Mouse (Mus musculus): ENCODE results near the gene Mgea5.
"Not testable (repeated sequence)": the region's sequence is repeated elsewhere in the genome, so short reads cannot be mapped to it uniquely, and the experiment has no call there.

Mgea5 gene

GRCm38 (mm10) chr19:45783181-45783932 is at the start of gene Mgea5:
Mgea5 (minus strand) TSS chr19:45783837.
- DNase-seq: peak; percentile 99

GRCm38 (mm10) chr19:45830679-45831078 is 47.0 kb upstream of the Mgea5 start:
- no peak for DNase-seq

GRCm38 (mm10) chr19:45827736-45828135 is 44.1 kb upstream of the Mgea5 start:
- DNase-seq: no peak

DNA sequence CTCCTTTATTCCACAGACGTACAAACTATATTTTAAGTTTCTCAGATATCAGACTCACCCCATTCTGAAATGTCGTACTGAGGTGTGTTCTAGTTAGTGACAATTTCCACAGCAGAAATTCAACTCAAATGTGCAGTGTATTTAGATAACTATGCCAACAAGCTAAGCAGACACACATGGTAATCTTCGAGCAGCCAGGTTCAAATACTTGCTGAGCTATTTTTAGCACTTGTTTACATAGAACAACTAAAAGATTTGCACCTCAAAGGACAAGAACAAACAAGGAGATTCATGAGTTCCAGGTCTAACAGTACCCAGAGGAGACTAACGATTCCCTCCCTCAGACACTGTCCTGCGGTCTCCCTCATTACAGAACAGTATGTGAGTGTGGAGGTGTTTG is 43.5 kb upstream of the Mgea5 start:
- DNase-seq: no peak

DNA sequence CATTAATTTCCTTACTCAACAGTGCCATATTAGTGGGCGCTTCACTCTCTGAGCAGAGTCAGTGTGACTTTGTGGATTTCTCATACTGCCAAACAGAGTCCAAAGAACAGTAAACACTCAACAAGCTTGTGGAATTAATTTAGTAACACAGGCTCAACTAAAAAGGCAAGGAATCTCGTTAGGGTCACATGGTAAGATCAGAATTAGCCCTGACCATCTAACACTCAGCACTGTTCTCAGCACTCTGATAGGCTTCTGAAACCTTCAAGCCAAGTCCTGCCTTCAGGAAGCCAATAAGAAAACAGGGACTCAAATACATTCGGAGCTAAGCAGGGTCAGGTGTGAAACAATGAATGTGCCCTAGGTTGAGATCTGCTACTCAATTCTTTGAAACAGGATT is 42.5 kb upstream of the Mgea5 start:
- no peak for DNase-seq

DNA sequence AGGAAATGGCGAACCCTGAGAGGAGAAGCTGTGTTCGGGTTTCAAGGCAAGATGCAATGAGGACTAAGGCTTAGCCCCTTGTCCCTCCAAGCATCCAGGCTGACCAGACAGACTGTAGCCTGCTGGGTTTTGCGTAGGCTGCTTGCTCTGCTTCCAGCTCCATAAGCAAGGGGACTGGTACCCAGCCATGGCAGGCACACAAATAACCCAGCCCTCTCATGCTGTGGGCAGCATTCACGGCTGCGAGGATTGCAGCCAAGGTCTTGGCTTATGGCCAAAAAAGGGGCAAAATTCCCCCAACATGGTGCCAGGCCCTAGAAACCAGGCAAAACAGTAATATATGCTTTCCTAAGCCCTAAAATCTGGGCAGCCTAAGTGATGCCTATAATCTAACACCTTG is 38.2 kb upstream of the Mgea5 start:
- no peak for DNase-seq

GRCm38 (mm10) chr19:45817816-45818490 is 34.3 kb upstream of the Mgea5 start:
- DNase-seq: peak; percentile 39

GRCm38 (mm10) chr19:45816727-45817126 is 33.1 kb upstream of the Mgea5 start:
- peak; percentile 49 for DNase-seq

- DNase-seq: peak; percentile 77
Observed at GRCm38 (mm10) chr19:45815831-45816405, 32.3 kb upstream of the Mgea5 start, which contains the start of gene Kcnip2. Kcnip2 (minus strand) TSS chr19:45816061.

DNA sequence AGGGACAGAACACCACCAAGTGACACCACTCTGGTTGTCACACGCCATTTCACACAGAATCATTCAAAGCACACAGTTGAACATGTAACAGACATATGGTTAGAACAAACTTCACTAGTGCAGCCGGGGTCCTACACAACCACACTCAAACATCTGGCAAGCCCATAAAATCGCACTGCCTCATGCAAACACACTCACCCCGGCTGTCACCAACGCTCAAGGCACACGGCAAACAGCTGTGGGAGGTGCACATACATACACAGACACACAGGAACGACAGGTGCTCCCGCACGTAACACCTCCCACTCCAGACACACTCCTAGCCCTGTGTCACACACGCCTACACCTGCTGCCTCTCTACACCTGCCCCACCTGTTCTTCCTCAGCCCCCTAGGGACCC is 31.5 kb upstream of the Mgea5 start:
- DNase-seq: no peak

GRCm38 (mm10) chr19:45813801-45814200 is 30.2 kb upstream of the Mgea5 start:
- peak; percentile 61 for DNase-seq

DNA sequence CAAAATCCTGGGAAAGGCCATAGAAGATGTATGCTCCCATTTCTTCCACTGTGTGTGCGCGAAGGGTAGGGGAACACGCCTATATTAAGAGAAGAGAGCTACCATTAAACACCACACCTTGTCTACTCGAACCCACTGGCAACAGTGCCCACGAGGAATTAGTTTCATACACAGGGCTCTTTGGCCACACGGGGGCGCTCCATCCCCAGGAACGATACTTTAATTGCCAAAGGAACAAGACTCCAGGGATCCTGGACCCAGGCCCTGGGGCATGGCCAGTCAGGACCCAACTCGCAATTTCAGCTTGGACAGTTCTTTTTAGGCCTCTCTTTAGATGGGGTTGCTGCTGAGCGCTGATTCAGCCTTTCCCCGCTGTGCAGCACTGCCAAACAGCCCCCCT is 29.6 kb upstream of the Mgea5 start:
- DNase-seq: peak; percentile 93

GRCm38 (mm10) chr19:45812673-45813252 is 29.1 kb upstream of the Mgea5 start:
- DNase-seq: no peak

GRCm38 (mm10) chr19:45812115-45812514 is 28.5 kb upstream of the Mgea5 start:
- peak; percentile 72 for DNase-seq

- DNase-seq: no peak
Observed at GRCm38 (mm10) chr19:45811028-45811674, 27.5 kb upstream of the Mgea5 start.

DNA sequence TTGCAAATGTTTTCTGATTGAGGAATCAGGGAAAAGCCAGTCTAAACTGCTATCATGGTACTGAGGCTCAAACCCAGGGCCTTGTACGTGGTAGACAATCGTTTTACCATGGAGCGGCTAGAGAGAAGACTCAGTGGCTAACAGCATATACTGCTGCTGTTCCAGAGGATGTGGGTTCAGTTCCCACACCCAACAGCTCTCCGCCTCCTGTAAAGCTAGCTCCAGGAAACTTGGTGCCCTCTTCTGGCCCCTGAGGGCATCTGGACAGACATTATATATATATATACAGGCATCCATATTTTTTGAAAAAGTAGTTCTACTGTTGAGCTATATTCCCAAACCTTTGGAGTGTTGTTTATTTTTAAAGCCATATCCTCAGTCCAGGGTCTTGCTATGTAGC is 24.1 kb upstream of the Mgea5 start:
- no peak for DNase-seq

- DNase-seq: not testable (repeated sequence)
Observed at GRCm38 (mm10) chr19:45805817-45806216, 22.2 kb upstream of the Mgea5 start.

- DNase-seq: peak; percentile 38
Observed at GRCm38 (mm10) chr19:45804593-45805368, 21.1 kb upstream of the Mgea5 start.

GRCm38 (mm10) chr19:45803408-45803807 is 19.8 kb upstream of the Mgea5 start:
- no peak for DNase-seq

- no peak for DNase-seq
Observed at GRCm38 (mm10) chr19:45802702-45803101, 19.1 kb upstream of the Mgea5 start.

DNA sequence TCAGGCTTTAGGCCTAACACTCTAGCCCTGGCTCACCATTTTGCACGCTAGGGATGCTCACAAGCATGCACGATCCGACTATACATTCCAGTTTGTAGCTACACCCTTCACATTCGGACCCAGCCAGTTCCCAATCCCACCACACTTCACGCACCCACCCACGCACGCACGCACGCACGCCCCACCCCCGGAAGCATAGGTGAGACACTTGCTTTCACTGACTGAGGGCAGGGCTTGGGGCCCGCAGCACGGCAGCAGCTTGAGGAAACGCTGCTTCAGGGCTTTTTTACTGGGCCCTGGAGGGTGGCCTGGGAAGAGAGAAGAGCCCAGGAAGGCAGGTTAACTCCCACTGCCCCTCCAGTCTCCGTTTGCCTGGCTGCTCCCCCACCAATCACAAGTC is 13.2 kb upstream of the Mgea5 start:
- no peak for DNase-seq

DNA sequence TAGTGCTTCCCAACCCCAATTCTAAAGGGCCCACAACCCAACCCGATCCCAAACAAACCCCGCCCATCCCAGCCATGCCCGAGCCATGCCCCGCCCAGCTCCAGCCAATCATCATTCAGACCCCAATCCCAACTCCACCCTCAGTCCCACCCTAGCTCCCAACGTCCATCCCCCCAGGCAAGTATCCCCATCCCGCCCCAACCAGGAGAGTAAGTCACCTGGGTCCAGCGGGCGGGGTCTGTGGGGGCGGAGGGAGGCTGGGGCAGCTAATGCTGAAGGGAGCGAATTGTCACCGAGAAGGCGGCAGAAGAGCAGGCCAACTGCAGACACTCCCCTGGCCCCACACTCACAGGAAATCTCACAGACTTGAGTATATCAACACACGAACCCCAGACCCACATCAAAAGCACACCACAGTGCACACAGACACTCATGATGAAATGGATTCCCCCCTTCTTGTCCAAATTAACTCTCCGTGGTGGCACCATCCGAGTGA is 12.5 kb upstream of the Mgea5 start:
- DNase-seq: peak; percentile 31

All from kidney, postnatal 10 days (tissue).